In genomic region chr8:54393466-54394197, GRCm38 (mm10) we compare ENCODE assay signal across 17 mouse cellular contexts.
DNase-seq lines count a peak whose midpoint lies in the region; ATAC-seq and TF ChIP-seq lines count a peak whose summit lies in the region.
"Had no signal": no experiment of that assay in that cellular context is flagged by ENCODE, and none has a peak within 500 bp of the region (broad histone marks: within the 10 kb centered on the region; RNA-seq: fewer than 3 reads in every experiment).

No protein-coding gene starts in this region.

- 0 out of 2 replicates have a peak, but pooled peaks have one; percentile 14 for ATAC-seq in heart, embryonic 11.5 days (replicated peaks; ENCODE audit: insufficient number of reproducible peaks, low FRiP score, low TSS enrichment)
- 0 out of 2 replicates have a peak, but pooled peaks have one; percentile 57 for ATAC-seq in kidney, embryonic 14.5 days (ENCODE audit: low FRiP score, low TSS enrichment)
- peak; percentile 86 for ATAC-seq in lung, postnatal 0 days
- no peak for ATAC-seq in midbrain, embryonic 15.5 days (replicated peaks)
- ATAC-seq: intestine, postnatal 0 days; midbrain, embryonic 13.5 days had no signal

- peak; percentile 97 for DNase-seq in heart, adult 11 months
- DNase-seq in heart, postnatal 4 days = no peak
- DNase-seq in lung, postnatal 0 days (ENCODE audit: low spot score) = peak; percentile 67
- DNase-seq in urinary bladder, postnatal 4 days (ENCODE audit: low spot score in 2 of 2) = no peak
- no peak for DNase-seq in right cerebral cortex, adult 18-20 months
- DNase-seq: B cell, adult 2 months; cerebellum, adult 8-10 months; thymus, postnatal 14 days had no signal

- H3K36me3 ChIP-seq in heart, embryonic 11.5 days (ENCODE audit: control insufficient read depth, insufficient read depth, low read length) = no peaks in the 10 kb centered on the region
- H3K36me3 ChIP-seq in kidney, embryonic 14.5 days (ENCODE audit: control insufficient read depth, insufficient read depth, low read length) = no peaks in the 10 kb centered on the region
- H3K36me3 ChIP-seq in lung, postnatal 0 days (ENCODE audit: insufficient read depth, low read length) = no peaks in the 10 kb centered on the region
- no peaks in the 10 kb centered on the region for H3K36me3 ChIP-seq in midbrain, embryonic 15.5 days (replicated peaks)
- H3K36me3 ChIP-seq: hindbrain, embryonic 13.5 days; limb, embryonic 10.5 days; liver, embryonic 15.5 days; midbrain, embryonic 13.5 days; neural tube, embryonic 13.5 days had no signal

- no peak overlapping the region for H3K9ac ChIP-seq in heart, embryonic 11.5 days (ENCODE audit: low read depth, low read length)
- no peak overlapping the region for H3K9ac ChIP-seq in kidney, embryonic 14.5 days (ENCODE audit: low read depth, low read length)
- H3K9ac ChIP-seq in lung, postnatal 0 days (replicated peaks; ENCODE audit: low read depth) = no peak overlapping the region
- no peak overlapping the region for H3K9ac ChIP-seq in midbrain, embryonic 15.5 days
- H3K9ac ChIP-seq: hindbrain, embryonic 13.5 days; liver, embryonic 15.5 days; midbrain, embryonic 13.5 days; neural tube, embryonic 13.5 days had no signal

- no peaks in the 10 kb centered on the region for H3K27me3 ChIP-seq in heart, embryonic 11.5 days (ENCODE audit: control insufficient read depth, insufficient read depth, low read length)
- H3K27me3 ChIP-seq in kidney, embryonic 14.5 days (ENCODE audit: control insufficient read depth, insufficient read depth, low read length) = no peaks in the 10 kb centered on the region
- H3K27me3 ChIP-seq in lung, postnatal 0 days (replicated peaks; ENCODE audit: insufficient read depth, low read length) = no peaks in the 10 kb centered on the region
- no peaks in the 10 kb centered on the region for H3K27me3 ChIP-seq in midbrain, embryonic 15.5 days (replicated peaks)
- H3K27me3 ChIP-seq: hindbrain, embryonic 13.5 days; liver, embryonic 15.5 days; midbrain, embryonic 13.5 days; neural tube, embryonic 13.5 days had no signal

- TF ChIP-seq EP300 in lung, postnatal 0 days (IDR thresholded peaks at IDR 0.05) = peak; percentile 86; the same call in 1 of the 2 replicates

- no peak overlapping the region for H3K4me2 ChIP-seq in heart, embryonic 11.5 days
- no peak overlapping the region for H3K4me2 ChIP-seq in kidney, embryonic 14.5 days (replicated peaks; ENCODE audit: low read depth, low read length)
- H3K4me2 ChIP-seq in lung, postnatal 0 days (replicated peaks; ENCODE audit: low read depth, low read length) = no peak overlapping the region
- no peak overlapping the region for H3K4me2 ChIP-seq in midbrain, embryonic 15.5 days
- H3K4me2 ChIP-seq: hindbrain, embryonic 13.5 days; liver, embryonic 15.5 days; midbrain, embryonic 13.5 days; neural tube, embryonic 13.5 days had no signal

- TF ChIP-seq CTCF in lung, postnatal 0 days (IDR thresholded peaks at IDR 0.05) = no peak

- H3K4me1 ChIP-seq in heart, embryonic 11.5 days (ENCODE audit: control insufficient read depth, insufficient read depth, low read length) = no peaks in the 10 kb centered on the region
- H3K4me1 ChIP-seq in kidney, embryonic 14.5 days (ENCODE audit: control insufficient read depth, insufficient read depth, low read length) = no peaks in the 10 kb centered on the region
- H3K4me1 ChIP-seq in lung, postnatal 0 days (ENCODE audit: insufficient read depth, low read depth, low read length) = no peaks in the 10 kb centered on the region
- no peaks in the 10 kb centered on the region for H3K4me1 ChIP-seq in midbrain, embryonic 15.5 days
- H3K4me1 ChIP-seq: hindbrain, embryonic 13.5 days; limb, embryonic 10.5 days; liver, embryonic 15.5 days; midbrain, embryonic 13.5 days; neural tube, embryonic 13.5 days had no signal

- H3K27ac ChIP-seq in heart, embryonic 11.5 days (ENCODE audit: low read depth, low read length) = no peak overlapping the region
- no peak overlapping the region for H3K27ac ChIP-seq in kidney, embryonic 14.5 days (ENCODE audit: low read depth, low read length)
- H3K27ac ChIP-seq in lung, postnatal 0 days (ENCODE audit: low read length) = no peak overlapping the region
- no peak overlapping the region for H3K27ac ChIP-seq in midbrain, embryonic 15.5 days
- H3K27ac ChIP-seq: hindbrain, embryonic 13.5 days; limb, embryonic 10.5 days; liver, embryonic 15.5 days; midbrain, embryonic 13.5 days; neural tube, embryonic 13.5 days had no signal

- no peaks in the 10 kb centered on the region for H3K9me3 ChIP-seq in heart, embryonic 11.5 days (replicated peaks; ENCODE audit: control insufficient read depth, low read length)
- H3K9me3 ChIP-seq in kidney, embryonic 14.5 days (ENCODE audit: control insufficient read depth, low read length) = no peaks in the 10 kb centered on the region
- H3K9me3 ChIP-seq in lung, postnatal 0 days (ENCODE audit: low read length) = no peaks in the 10 kb centered on the region
- H3K9me3 ChIP-seq in midbrain, embryonic 15.5 days = no peaks in the 10 kb centered on the region
- H3K9me3 ChIP-seq: hindbrain, embryonic 13.5 days; limb, embryonic 10.5 days; liver, embryonic 15.5 days; midbrain, embryonic 13.5 days; neural tube, embryonic 13.5 days had no signal

- 42% methylated on average over 12 of the region's 12 CpGs for WGBS in heart, embryonic 11.5 days (ENCODE audit: insufficient replicate concordance)
- 36% methylated on average over 12 of the region's 12 CpGs for WGBS in kidney, embryonic 14.5 days
- WGBS in lung, postnatal 0 days = 50% methylated on average over 12 of the region's 12 CpGs
- 87% methylated on average over 12 of the region's 12 CpGs for WGBS in midbrain, embryonic 15.5 days

- no peak overlapping the region for H3K4me3 ChIP-seq in heart, embryonic 11.5 days (ENCODE audit: low read depth, low read length)
- H3K4me3 ChIP-seq in kidney, embryonic 14.5 days (ENCODE audit: low read length) = no peak overlapping the region
- H3K4me3 ChIP-seq in lung, postnatal 0 days (ENCODE audit: low read depth, low read length) = no peak overlapping the region
- H3K4me3 ChIP-seq in midbrain, embryonic 15.5 days = no peak overlapping the region
- H3K4me3 ChIP-seq: hindbrain, embryonic 13.5 days; limb, embryonic 10.5 days; liver, embryonic 15.5 days; midbrain, embryonic 13.5 days; neural tube, embryonic 13.5 days had no signal

Comparison
In these comparisons a context has a peak if more than half of its experiments do, and no peak if none do; other contexts are left out.
1. DNase-seq: peak in heart, adult 11 months (single experiment) and lung, postnatal 0 days (single experiment); none in heart, postnatal 4 days (single experiment), urinary bladder, postnatal 4 days (0 of 2) and right cerebral cortex, adult 18-20 months (single experiment).